ENCODE assay signal across 8 mouse cellular contexts in genomic region chr4:99714904-99715782, GRCm38 (mm10). TPM values are rescaled to one million over a fixed set of nuclear protein-coding genes. Genes with fewer than 3 reads are reported as not detected.
DNase-seq lines count a peak whose midpoint lies in the region; ATAC-seq and TF ChIP-seq lines count a peak whose summit lies in the region.

Gene Alg6 (plus strand): TSS chr4:99715664.

- in situ Hi-C loops in ES-E14 (cut with MboI; ENCODE audit: low sequenced_read_pairs in 2 of 2, unreplicated experiment in 2 of 2), result no loop called here

- no peak for TF ChIP-seq CTCF in lung, adult 2 months (IDR thresholded peaks at IDR 0.05; ENCODE audit: insufficient read depth, low read length)

- H3K4me1 ChIP-seq in ES-E14 (ENCODE audit: control insufficient read depth in 2 of 2, insufficient read depth in 2 of 2, low read length in 2 of 2, poor library complexity in 1 of 2), result no peaks in the 10 kb centered on the region; a peak in 1 of 4 replicates
- H3K4me1 ChIP-seq in forebrain, embryonic 15.5 days, result peaks cover 5% of the 10 kb centered on the region
- peaks cover 3% of the 10 kb centered on the region; the same call in 1 of the 2 replicates for H3K4me1 ChIP-seq in lung, adult 2 months (ENCODE audit: control insufficient read depth, insufficient read depth, low read length)

- peak within 1 kb of the TSS; percentile 81 for H3K4me2 ChIP-seq in forebrain, embryonic 15.5 days (replicated peaks)

- TF ChIP-seq POLR2A in lung, adult 2 months (IDR thresholded peaks at IDR 0.05; ENCODE audit: borderline replicate concordance, extremely low read depth, low read depth, low read length), result no peak

- peak; percentile 94 for ATAC-seq in forebrain, embryonic 15.5 days (replicated peaks)
- ATAC-seq in neutrophil, adult 5-6 weeks (ENCODE audit: extremely low read depth, insufficient number of reproducible peaks, low FRiP score, poor library complexity, severe bottlenecking), result peak; percentile 91

- H3K9ac ChIP-seq in ES-E14 (ENCODE audit: insufficient read depth, low read depth, low read length, poor library complexity, severe bottlenecking), result peak within 1 kb of the TSS; percentile 90
- H3K9ac ChIP-seq in forebrain, embryonic 15.5 days (replicated peaks), result peak within 1 kb of the TSS; percentile 66

- H3K36me3 ChIP-seq in ES-E14 (ENCODE audit: control insufficient read depth, insufficient read depth, low read length, poor library complexity, severe bottlenecking), result peaks cover 4% of the 10 kb centered on the region; the same call in 1 of the 2 replicates
- H3K36me3 ChIP-seq in forebrain, embryonic 15.5 days, result no peaks in the 10 kb centered on the region

- H3K27ac ChIP-seq in ES-E14 (ENCODE audit: insufficient read depth, low read depth, low read length, poor library complexity, severe bottlenecking), result 0 out of 2 replicates have a peak within 1 kb of the TSS, but pooled peaks have one; percentile 12
- no peak within 1 kb of the TSS for H3K27ac ChIP-seq in forebrain, embryonic 15.5 days (replicated peaks)

- H3K4me3 ChIP-seq in ES-E14 (ENCODE audit: insufficient read depth in 1 of 2, low read depth in 1 of 2, low read length in 2 of 2, poor library complexity in 1 of 2, severe bottlenecking in 1 of 2), result peak within 1 kb of the TSS; percentile 81 to 99
- H3K4me3 ChIP-seq in forebrain, embryonic 15.5 days, result peak within 1 kb of the TSS; percentile 55
- peak within 1 kb of the TSS; percentile 84 for H3K4me3 ChIP-seq in lung, adult 2 months (replicated peaks; ENCODE audit: extremely low read depth, low read depth, low read length)

- DNase-seq in ES-E14 (ENCODE audit: low read depth, low spot score), result peak; percentile 94
- DNase-seq in cerebellum, adult 11-12 months, result peak; percentile 95
- DNase-seq in heart, postnatal 25 days (ENCODE audit: low spot score), result peak; percentile 90
- peak; percentile 95 to 96 for DNase-seq in layer of hippocampus, adult 18-20 months (ENCODE audit: low spot score in 2 of 2)
- peak; percentile 99 for DNase-seq in lung, adult 2 months
- DNase-seq in thymus, adult 18-20 months, result peak; percentile 86 to 88

- no peaks in the 10 kb centered on the region for H3K9me3 ChIP-seq in ES-E14 (ENCODE audit: control insufficient read depth, insufficient read depth, low read depth, low read length)
- no peaks in the 10 kb centered on the region for H3K9me3 ChIP-seq in forebrain, embryonic 15.5 days

- intact Hi-C loops in heart, postnatal 25 days (cut with DNase I), result no loop called here

- WGBS in forebrain, embryonic 15.5 days, result 2% methylated on average over 45 of the region's 46 CpGs
- 2% methylated on average over 46 of the region's 46 CpGs for WGBS in lung, adult 2 months

- no peaks in the 10 kb centered on the region for H3K27me3 ChIP-seq in forebrain, embryonic 15.5 days

TF ChIP-seq in ES-E14, 5 proteins besides CTCF, POLR2A, EP300 and RAD21:
- TF ChIP-seq ZC3H11A (IDR thresholded peaks at IDR 0.05; ENCODE audit: borderline replicate concordance, low read depth, low read length), result no peak
- peak; percentile 28; the same call in 1 of the 2 replicates for TF ChIP-seq HCFC1 (IDR thresholded peaks at IDR 0.05; ENCODE audit: borderline replicate concordance, insufficient read depth, low read length)
- TF ChIP-seq ZNF384 (IDR thresholded peaks at IDR 0.05; ENCODE audit: low read depth, low read length), result peak; percentile 79
TF ChIP-seq in ES-E14: peak in this region for 2.

RNA-seq across cellular contexts. Expression of gene Alg6, which starts in this region (rescaled TPM):
- 31.5 and 45.9 TPM in 2 replicates for total RNA-seq in ES-E14 (2012; rRNA removed)
- 9.8 and 10.5 TPM in 2 replicates for polyA plus RNA-seq in forebrain, embryonic 15.5 days (2015; fragmentation: Nextera tagmentation; extraction: Ambion mirVana)
- total RNA-seq in heart, postnatal 25 days (2021), result 1 to 10 TPM; 6.7 to 6.8 TPM
- total RNA-seq in layer of hippocampus, adult 18-20 months (2021), result 10 to 100 TPM in 1 of 2 experiments, 1 to 10 TPM in 1; 9.9 to 11.4 TPM
- polyA plus RNA-seq in lung, adult 2 months (2012; rRNA removed), result 1.7 and 4.6 TPM in 2 replicates
- 4.1 and 6.6 TPM in 2 replicates for total RNA-seq in neutrophil, adult 5-6 weeks (2017)
